Mouse (Mus musculus) limb, embryonic 10.5 days (tissue): ENCODE measurements around the gene Cbx4. TPM values are rescaled to one million over a fixed set of nuclear protein-coding genes. Genes with fewer than 3 reads are reported as not detected.
A peak's percentile ranks its signal among the peaks of the same experiment; 100 is the strongest.

Source experiments
- DNase-seq: peaks from one replicate; pipeline ENCODE4 v3.0.0-alpha.2; 2017; ENCODE audit warnings: low spot score
- H3K27ac ChIP-seq: fragments of 300-500 bp; sonication (generic); 2 replicates; pipeline ENCODE4 v1.5.1; 2016; ENCODE audit warnings: mild to moderate bottlenecking
- H3K27me3 ChIP-seq: fragments of 300-500 bp; sonication (generic); 2 replicates; pipeline ENCODE4 v1.6.1; 2016; ENCODE audit warnings: low read depth, mild to moderate bottlenecking; ENCODE audit not compliant: poor library complexity, severe bottlenecking
- H3K36me3 ChIP-seq: fragments of 300-500 bp; sonication (generic); 2 replicates; pipeline ENCODE4 v1.6.1; 2016; ENCODE audit warnings: mild to moderate bottlenecking, moderate library complexity
- H3K4me1 ChIP-seq: fragments of 300-500 bp; sonication (generic); 2 replicates; pipeline ENCODE4 v1.6.1; 2016
- H3K4me3 ChIP-seq: fragments of 300-500 bp; sonication (generic); 2 replicates; pipeline ENCODE4 v1.5.1; 2016; ENCODE audit warnings: mild to moderate bottlenecking, moderate library complexity
- H3K9me3 ChIP-seq: fragments of 300-500 bp; sonication (generic); replicated peaks from 2 replicates; pipeline ENCODE4 v1.6.1; 2016; ENCODE audit warnings: mild to moderate bottlenecking
- WGBS: fragments of 180-500 bp; shearing (Covaris S2); methylation state at CpG from one replicate; pipeline ENCODE4 v1.1.7; 2016; 5-methylcytosine and 5-hydroxymethylcytosine counted together
- polyA plus RNA-seq: library from polyadenylated mRNA; unstranded; fragments of >200 nt; fragmentation: Nextera tagmentation; extraction: Ambion mirVana; gene quantifications from 2 replicates; pipeline ENCODE4 v1.2.1, GENCODE M21; 2016

Gene Cbx4
- polyA plus RNA-seq, 1 experiment from 2014 or later: 7.1 TPM

DNA sequence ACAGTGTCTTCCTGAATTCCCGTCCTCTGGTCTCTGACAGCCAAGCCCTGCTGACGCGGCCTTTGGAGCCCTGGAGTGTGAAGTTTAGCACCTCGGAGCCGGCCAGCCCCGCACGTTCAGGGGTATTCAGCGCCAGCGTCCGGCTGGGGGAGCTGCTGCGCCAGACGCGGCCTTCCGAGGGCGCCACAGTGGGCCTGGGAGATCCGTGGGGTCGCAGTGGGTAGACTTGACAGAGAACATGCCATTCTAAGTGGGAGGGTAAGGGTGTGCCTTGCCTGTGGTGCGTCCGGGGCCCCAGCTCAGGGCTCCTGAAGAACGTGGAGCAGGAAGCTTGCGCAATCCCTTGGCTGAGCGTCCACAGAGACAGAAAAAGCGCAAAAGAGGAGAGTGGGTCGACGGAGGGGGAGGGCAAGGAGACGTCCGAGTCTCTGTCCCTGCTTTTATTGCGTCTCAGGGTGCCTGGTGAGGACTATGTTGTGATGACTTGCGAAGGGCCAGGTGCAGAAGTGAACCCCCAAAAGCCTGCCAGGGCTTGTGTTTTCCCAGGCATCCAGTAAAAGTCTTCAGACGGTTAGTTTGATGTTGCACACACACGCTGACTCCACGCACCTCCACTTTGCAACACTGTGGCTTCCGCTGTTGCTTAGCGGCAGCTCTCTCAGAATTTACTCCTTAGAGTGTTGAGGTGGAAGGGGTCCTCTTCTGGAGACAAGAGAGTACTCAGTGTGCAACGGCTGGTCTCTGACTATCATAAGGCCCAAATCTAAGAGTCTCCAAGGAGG is 1.5 kb upstream of the Cbx4 start:
- peak; percentile 67 for DNase-seq
- WGBS: under 1% methylated on average over 35 of the region's 35 CpGs
- H3K27ac ChIP-seq: peak overlapping the region; percentile 61; the same call in 1 of the 2 replicates
- peak overlapping the region; percentile 20 for H3K4me3 ChIP-seq
- peaks cover 89% of the 10 kb centered on the region for H3K4me1 ChIP-seq
- H3K36me3 ChIP-seq: no peaks in the 10 kb centered on the region
- H3K27me3 ChIP-seq: peaks cover 86% of the 10 kb centered on the region
- H3K9me3 ChIP-seq: no peaks in the 10 kb centered on the region

DNA sequence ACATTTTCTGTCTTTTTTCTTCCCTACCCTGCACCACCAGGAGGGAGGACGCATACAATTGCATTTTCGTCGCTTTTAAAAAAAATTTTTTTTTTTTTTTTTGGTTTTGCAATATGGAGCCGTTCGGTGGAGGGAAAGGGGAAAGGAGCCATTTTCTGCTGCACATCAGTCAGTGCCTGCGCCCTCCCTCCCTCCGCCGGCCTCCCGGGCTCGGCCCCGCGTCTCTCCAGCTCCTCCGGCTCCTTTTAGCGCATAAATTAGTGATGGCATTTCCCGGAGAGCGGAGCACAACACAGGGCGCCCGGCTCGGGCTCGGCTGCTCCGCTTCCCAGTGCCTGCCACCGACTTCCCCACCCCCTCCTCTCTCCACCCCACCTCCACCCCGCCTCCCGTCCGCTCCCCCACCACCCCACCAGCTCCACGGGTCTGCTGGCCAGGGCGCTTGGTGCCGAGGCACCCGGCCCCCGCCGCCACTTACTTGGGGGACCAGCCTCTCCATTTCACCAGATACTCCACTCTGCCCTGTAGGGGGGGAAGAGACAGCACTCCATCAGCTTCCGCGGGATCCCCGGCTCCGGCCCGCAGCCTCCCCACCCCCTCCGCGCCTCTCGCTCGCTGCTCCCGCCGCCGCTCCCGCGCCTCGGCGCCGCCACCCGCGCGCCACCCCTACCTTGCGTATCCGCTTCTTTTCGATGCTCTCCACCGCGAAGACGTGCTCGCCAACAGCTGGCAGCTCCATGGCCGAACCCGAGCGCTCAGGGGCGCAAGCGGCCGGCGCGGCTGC is 550 bp downstream of the Cbx4 start:
- Histone ChIP-seq H3K4me1 (peaks cover 96% of the 10 kb centered on the region), H3K36me3 (peaks cover 17% of the 10 kb centered on the region), H3K27ac (peak overlapping the region; percentile 96), H3K4me3 (peak overlapping the region; percentile 90), H3K9me3 (no peaks in the 10 kb centered on the region), H3K27me3 (peaks cover 86% of the 10 kb centered on the region)
- under 1% methylated on average over 66 of the region's 66 CpGs for WGBS
- peak; percentile 84 for DNase-seq

- H3K9me3 ChIP-seq: no peaks in the 10 kb centered on the region
- peaks cover 17% of the 10 kb centered on the region for H3K36me3 ChIP-seq
- H3K4me3 ChIP-seq: peak overlapping the region; percentile 90
- WGBS: 2% methylated on average over 18 of the region's 18 CpGs
- DNase-seq: peak; percentile 62
- peaks cover 86% of the 10 kb centered on the region for H3K27me3 ChIP-seq
- peaks cover 89% of the 10 kb centered on the region for H3K4me1 ChIP-seq
- H3K27ac ChIP-seq: peak overlapping the region; percentile 96
These were observed 1.4 kb downstream of the Cbx4 start for GRCm38 (mm10) chr11:119084446-119085278.

GRCm38 (mm10) chr11:119083724-119084445 is 2.1 kb downstream of the Cbx4 start:
- Histone ChIP-seq H3K4me3 (peak overlapping the region; percentile 90), H3K27ac (peak overlapping the region; percentile 42; the same call in 1 of the 2 replicates), H3K27me3 (peaks cover 86% of the 10 kb centered on the region), H3K4me1 (peaks cover 89% of the 10 kb centered on the region), H3K9me3 (no peaks in the 10 kb centered on the region), H3K36me3 (peaks cover 20% of the 10 kb centered on the region)
- WGBS: under 1% methylated on average over 28 of the region's 28 CpGs
- peak; percentile 53 for DNase-seq

DNA sequence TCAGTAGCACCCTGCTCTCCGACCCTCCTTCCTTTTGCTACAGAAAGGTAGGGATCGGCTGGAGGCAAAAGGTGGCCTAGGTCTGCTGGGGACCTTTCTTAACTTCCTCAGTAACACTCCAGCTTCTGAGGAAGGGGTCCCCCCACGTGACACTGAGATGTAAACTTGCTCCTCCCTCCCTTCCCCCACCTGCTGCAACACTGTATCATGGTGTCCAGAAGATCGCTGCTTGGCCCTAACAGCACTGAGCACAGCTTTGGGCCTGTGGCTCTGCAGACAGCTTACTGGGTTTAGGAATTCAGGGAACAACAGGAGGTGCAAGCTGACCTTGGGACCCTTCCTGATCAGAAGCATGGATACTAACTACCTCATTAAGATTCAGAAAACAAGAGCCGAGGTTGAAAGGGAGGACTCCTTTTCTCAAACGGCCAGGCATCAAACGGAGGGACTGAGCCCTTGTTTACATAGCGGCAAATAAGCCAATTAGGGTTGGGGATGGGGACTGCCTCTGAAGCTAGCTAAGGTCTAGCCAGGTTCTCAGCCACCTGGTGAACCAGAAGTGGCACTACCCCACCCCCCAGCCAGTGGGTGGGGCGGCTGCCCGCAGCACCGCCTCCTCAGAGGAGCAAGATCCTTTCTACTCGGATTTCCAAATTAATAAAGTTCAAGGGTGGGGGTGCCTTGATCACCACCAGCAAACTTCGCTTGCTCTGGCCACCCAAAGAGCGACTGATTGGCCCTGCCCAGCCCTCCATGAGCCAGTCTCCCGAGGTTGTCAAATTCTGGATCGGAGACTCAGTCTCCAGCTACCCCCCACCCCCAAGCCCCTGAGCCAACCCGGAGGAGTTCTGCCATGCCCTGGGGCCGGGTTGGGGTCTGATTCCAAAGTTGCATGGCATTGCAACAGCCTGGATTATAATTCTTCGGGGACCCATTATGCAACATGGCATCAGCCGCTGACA is 3.1 kb downstream of the Cbx4 start:
- Histone ChIP-seq H3K36me3 (peaks cover 20% of the 10 kb centered on the region), H3K27me3 (peaks cover 86% of the 10 kb centered on the region), H3K27ac (no peak overlapping the region), H3K4me1 (peaks cover 90% of the 10 kb centered on the region), H3K9me3 (no peaks in the 10 kb centered on the region), H3K4me3 (peak overlapping the region; percentile 90)
- DNase-seq: peak; percentile 46
- 2% methylated on average over 20 of the region's 20 CpGs for WGBS

- H3K27me3 ChIP-seq: peaks cover 85% of the 10 kb centered on the region
- no peak for DNase-seq
These were observed 4.0 kb downstream of the Cbx4 start for GRCm38 (mm10) chr11:119081839-119082637.

DNA sequence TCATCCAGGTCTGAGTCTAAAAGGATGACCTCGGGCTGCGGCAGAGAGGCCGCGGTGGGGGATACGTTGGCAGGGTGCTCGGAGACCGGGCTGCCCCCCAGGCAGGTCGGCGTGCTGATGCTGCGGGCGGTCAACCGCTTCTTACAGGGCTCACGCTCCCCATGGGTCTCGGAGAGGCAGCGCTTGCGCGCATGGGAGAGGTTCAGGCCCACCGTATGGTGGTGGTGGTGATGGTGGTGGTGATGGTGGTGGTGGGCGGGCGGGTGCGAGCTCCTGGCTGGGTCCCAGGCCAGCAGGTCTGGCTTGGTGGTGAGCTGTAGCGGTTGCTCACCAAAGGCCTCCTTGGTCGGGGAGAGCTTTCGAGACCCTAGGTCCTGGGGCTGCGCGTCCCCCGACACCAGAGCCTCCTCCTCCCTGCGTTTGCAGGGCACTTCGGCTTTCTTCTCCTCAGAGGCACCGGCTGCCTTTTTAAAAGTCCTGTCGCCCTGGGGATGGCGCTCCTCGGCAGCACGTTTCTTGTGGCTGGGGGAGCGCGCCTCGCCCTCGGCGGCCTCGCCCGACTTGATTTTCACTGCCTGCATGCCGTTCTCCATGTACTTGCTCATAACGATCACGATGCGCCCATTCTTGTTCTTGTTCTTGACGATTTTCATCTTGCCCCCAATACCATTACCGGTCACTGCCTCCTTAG is 4.7 kb downstream of the Cbx4 start:
- peak; percentile 76 for DNase-seq
- WGBS: 4% methylated on average over 47 of the region's 47 CpGs

More at GRCm38 (mm10) chr11:119081839-119082637, 4.0 kb downstream of the Cbx4 start:
- Histone ChIP-seq H3K9me3 (no peaks in the 10 kb centered on the region), H3K27ac (no peak overlapping the region), H3K4me3 (0 out of 2 replicates have a peak overlapping the region, but pooled peaks have one; percentile 90), H3K4me1 (peaks cover 81% of the 10 kb centered on the region), H3K36me3 (peaks cover 20% of the 10 kb centered on the region)
- 6% methylated on average over 21 of the region's 21 CpGs for whole genome bisulfite sequencing

GRCm38 (mm10) chr11:119080461-119081147 is 5.4 kb downstream of the Cbx4 start:
- WGBS: 6% methylated on average over 33 of the region's 33 CpGs
- Histone ChIP-seq H3K4me1 (peaks cover 68% of the 10 kb centered on the region), H3K27me3 (peaks cover 88% of the 10 kb centered on the region), H3K4me3 (peak overlapping the region; percentile 13), H3K27ac (no peak overlapping the region), H3K9me3 (no peaks in the 10 kb centered on the region), H3K36me3 (peaks cover 20% of the 10 kb centered on the region)
- no peak for DNase-seq

More for the DNA sequence above, 4.7 kb downstream of the Cbx4 start:
- Histone ChIP-seq H3K27me3 (peaks cover 83% of the 10 kb centered on the region), H3K4me3 (peak overlapping the region; percentile 13), H3K4me1 (peaks cover 73% of the 10 kb centered on the region), H3K36me3 (peaks cover 20% of the 10 kb centered on the region), H3K27ac (peak overlapping the region; percentile 44; the same call in 1 of the 2 replicates), H3K9me3 (no peaks in the 10 kb centered on the region)

- Histone ChIP-seq H3K4me1 (peaks cover 59% of the 10 kb centered on the region), H3K9me3 (no peaks in the 10 kb centered on the region), H3K27ac (peak overlapping the region; percentile 59), H3K27me3 (peaks cover 96% of the 10 kb centered on the region), H3K4me3 (peak overlapping the region; percentile 34), H3K36me3 (peaks cover 20% of the 10 kb centered on the region)
- DNase-seq: peak; percentile 37
- 10% methylated on average over 7 of the region's 7 CpGs for WGBS
These were observed 6.6 kb downstream of the Cbx4 start for GRCm38 (mm10) chr11:119079445-119079837.
